Mouse (Mus musculus): ENCODE results near the gene Mog. TPM values are rescaled to one million over a fixed set of nuclear protein-coding genes. Genes with fewer than 3 reads are reported as not detected.
"Not testable (repeated sequence)": the region's sequence is repeated elsewhere in the genome, so short reads cannot be mapped to it uniquely, and the experiment has no call there.

The Mog gene
- total RNA-seq, 4 experiments from 2014 or later, result 52.5 to 55.9 (median 54.6) TPM

GRCm38 (mm10) chr17:36995448-36995847 lies 27.8 kb downstream of the Mog start:
- DNase-seq (ENCODE audit: low spot score in 2 of 2), result no peak

- no peak for DNase-seq (ENCODE audit: low spot score in 2 of 2)
These were observed 28.7 kb downstream of the Mog start for GRCm38 (mm10) chr17:36994528-36994927.

GRCm38 (mm10) chr17:36993770-36994325 lies 29.4 kb downstream of the Mog start:
- DNase-seq (ENCODE audit: low spot score in 2 of 2), result no peak

GRCm38 (mm10) chr17:36992336-36993104 lies 30.7 kb downstream of the Mog start:
- no peak for DNase-seq (ENCODE audit: low spot score in 2 of 2)

GRCm38 (mm10) chr17:36990630-36991029 lies 32.6 kb downstream of the Mog start:
- DNase-seq (ENCODE audit: low spot score in 2 of 2), result not testable (repeated sequence)

- DNase-seq (ENCODE audit: low spot score in 2 of 2), result no peak
These were observed 33.8 kb downstream of the Mog start, which contains the start of gene H2-M5 for GRCm38 (mm10) chr17:36989437-36989836. TSS of gene H2-M5 (minus strand) at chr17:36989537.

GRCm38 (mm10) chr17:36988475-36988874 lies 34.7 kb downstream of the Mog start:
- DNase-seq (ENCODE audit: low spot score in 2 of 2), result no peak

GRCm38 (mm10) chr17:36982253-36983155 lies 40.7 kb downstream of the Mog start:
- no peak for DNase-seq (ENCODE audit: low spot score in 2 of 2)

GRCm38 (mm10) chr17:36981845-36982244 lies 41.4 kb downstream of the Mog start:
- no peak for DNase-seq (ENCODE audit: low spot score in 2 of 2)

GRCm38 (mm10) chr17:36981221-36981813 lies 41.9 kb downstream of the Mog start, which contains the start of gene 2410137M14Rik:
TSS of gene 2410137M14Rik (minus strand) at chr17:36981237.
- DNase-seq (ENCODE audit: low spot score in 2 of 2), result peak; percentile 27 to 37

- DNase-seq (ENCODE audit: low spot score in 2 of 2), result no peak
These were observed 49.9 kb downstream of the Mog start for GRCm38 (mm10) chr17:36973271-36973787.

- no peak for DNase-seq (ENCODE audit: low spot score in 2 of 2)
These were observed 50.4 kb downstream of the Mog start for GRCm38 (mm10) chr17:36972791-36973190.

GRCm38 (mm10) chr17:36971172-36971850 lies 51.9 kb downstream of the Mog start:
- no peak for DNase-seq (ENCODE audit: low spot score in 2 of 2)

- DNase-seq (ENCODE audit: low spot score in 2 of 2), result no peak
These were observed 52.8 kb downstream of the Mog start for GRCm38 (mm10) chr17:36970316-36970890.

GRCm38 (mm10) chr17:36966875-36967274 lies 56.3 kb downstream of the Mog start:
- DNase-seq (ENCODE audit: low spot score in 2 of 2), result no peak

- DNase-seq (ENCODE audit: low spot score in 2 of 2), result no peak
These were observed 62.1 kb downstream of the Mog start for GRCm38 (mm10) chr17:36961125-36961524.

All from left cerebral cortex, adult 8-10 months (tissue).